Mouse (Mus musculus) mesoderm, embryonic 11.5 days (tissue): ENCODE results near the gene Gm29776.

ENCODE experiments used
- DNase-seq: peaks from one replicate; pipeline ENCODE4 v3.0.0-alpha.2; 2012; ENCODE audit warnings: low read depth, low spot score

Gene Gm29776

GRCm38 (mm10) chr14:54698733-54699132 lies at the start of gene Gm29776:
Gene Gm29776 (minus strand): TSS chr14:54698833.
- DNase-seq: no peak

- DNase-seq: no peak
Observed at GRCm38 (mm10) chr14:54746038-54746437, 47.4 kb upstream of the Gm29776 start.

- no peak for DNase-seq
Observed at GRCm38 (mm10) chr14:54744473-54744872, 45.8 kb upstream of the Gm29776 start.

DNA sequence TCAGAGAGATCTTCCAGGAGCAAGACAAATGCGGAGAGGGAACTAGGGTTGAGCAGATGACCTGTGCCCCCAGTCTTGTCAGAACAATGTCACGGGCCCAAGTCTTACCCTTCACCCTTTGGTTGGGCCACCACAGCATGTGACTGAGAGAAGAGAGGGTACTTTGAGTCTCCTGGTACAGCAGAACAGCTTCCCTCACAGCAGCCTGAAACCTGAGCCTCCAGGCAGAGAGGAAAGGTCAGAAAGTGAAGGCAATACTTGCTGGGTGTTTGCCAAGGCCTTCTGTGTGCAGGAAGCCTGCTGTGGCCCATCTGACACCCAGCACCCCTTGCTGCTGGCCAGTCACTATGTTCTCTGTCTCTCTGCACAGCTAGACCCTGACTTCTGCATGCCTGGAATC lies 43.7 kb upstream of the Gm29776 start:
- DNase-seq: no peak

- no peak for DNase-seq
Observed at GRCm38 (mm10) chr14:54741721-54742120, 43.1 kb upstream of the Gm29776 start.

- DNase-seq: no peak
Observed at GRCm38 (mm10) chr14:54737634-54738033, 39.0 kb upstream of the Gm29776 start.

DNA sequence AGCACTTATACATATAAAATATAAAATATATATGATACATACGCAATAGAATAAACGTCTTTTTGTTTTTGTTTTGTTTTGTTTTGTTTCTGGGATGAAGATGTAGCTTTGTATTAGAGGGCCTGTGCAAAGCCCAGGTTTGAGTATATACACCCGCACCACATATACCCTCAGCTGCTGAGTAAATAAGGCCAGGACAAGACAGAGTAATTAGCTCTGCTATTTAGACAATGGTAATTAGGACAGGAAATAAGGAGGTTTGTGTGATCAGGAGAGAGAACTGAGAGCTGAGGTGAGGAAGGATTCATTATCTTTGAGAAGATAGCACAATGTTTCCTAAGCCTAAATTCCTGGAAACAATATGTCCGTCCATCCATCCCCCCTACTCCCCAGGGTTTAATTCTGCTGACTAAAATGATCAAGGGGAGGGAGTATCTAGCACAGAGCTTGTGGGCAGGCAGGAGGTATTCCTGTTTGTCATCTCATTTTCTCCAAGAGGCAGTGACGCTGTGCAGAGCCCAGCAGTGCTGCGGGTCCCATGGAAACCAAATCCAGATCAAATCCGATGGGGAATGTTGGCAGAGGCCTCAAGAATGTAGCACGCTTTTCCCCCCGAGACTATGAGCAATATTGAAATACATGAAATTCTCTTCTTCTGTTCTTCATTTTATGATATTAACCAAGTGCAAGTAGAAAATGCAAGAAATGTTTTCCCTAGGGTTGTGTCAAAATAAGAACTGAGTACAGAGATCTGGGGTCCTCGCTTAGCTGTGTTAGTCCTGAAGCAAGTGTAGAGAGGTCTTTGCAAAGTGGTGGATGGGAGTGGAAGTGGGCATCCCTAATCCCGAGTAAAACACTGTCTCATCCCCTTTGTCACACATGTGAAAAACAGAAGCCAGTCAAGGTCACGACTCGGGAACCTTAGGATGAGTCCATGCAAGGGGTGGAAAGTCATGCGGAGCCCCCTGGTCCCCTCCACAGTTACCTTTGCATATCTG lies 38.2 kb upstream of the Gm29776 start:
- DNase-seq: peak; percentile 26

DNA sequence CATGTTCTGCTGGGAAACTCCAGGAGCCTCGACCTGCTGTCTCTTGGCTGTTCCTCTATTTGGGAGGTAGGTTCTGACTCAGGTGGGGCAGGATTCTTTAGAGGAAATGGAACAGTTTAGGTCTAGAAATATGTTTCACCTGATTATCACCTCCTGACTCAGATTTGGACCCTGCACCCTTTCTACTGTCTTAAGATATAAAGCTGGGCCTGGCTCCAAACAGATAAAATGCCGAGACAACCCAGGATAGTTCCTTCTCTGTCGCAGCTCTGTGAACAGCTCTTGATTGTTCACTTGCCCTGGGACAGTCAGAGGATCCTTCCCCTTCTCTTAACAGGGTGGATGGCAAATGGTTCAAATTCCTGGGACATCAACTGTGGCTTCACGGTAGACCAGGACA lies 36.6 kb upstream of the Gm29776 start:
- no peak for DNase-seq

DNA sequence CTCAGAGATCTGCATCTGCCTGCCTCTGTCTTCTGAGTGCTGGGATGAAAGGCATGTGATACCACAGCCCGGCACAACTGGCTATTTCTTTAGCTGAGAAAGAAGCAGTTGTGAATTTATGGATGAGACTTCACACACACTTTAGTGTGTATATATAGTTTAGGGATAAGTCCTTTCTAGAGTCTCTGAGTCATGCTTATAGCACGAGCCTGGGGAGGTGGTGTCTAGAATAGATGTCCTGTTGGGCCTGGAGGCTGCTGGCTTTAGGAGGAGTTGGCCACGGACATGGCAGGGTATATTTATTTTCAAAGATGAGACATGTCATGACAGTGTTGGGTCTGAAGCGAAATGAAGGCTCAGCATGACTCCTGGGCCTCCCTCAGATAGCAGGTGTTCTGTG lies 35.4 kb upstream of the Gm29776 start:
- no peak for DNase-seq

DNA sequence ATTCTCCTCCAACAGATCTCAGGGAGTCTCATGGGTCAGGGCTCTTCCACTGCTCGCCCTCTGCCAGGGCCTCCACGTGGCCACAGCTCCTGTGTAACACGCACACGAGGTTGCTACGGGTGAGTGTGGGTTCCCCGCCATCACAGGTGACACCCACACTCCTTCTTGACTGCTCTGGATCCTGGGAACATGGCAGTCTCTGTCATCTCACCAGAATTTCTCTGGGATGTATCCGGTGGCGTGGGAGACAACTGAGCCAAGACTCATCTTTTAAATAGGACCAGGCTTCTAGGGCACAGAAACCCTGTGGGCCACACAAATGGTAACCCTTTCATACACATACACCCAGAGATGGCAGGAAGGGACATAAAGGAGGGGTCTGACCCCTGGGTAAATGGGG lies 33.6 kb upstream of the Gm29776 start:
- no peak for DNase-seq

DNA sequence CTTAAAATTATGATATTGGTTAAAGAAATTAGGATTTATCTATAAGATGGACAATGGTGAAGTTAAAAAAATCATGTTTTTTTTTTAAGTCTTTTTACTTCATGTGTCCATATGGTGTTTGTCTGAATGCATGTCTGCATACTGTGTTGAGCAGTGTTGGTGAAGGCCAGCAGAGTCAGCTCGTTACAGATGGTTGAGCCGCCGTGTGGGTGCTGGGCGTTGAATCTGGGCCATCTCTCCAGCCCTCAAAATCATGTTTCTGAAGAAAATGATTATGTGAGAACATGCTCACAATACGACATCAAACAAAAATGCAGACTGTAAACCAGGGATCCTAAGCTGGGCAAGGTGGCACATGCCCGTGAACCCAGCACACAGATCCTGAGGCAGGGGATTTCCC lies 31.7 kb upstream of the Gm29776 start:
- no peak for DNase-seq

- no peak for DNase-seq
Observed at GRCm38 (mm10) chr14:54728823-54729653, 30.4 kb upstream of the Gm29776 start.

DNA sequence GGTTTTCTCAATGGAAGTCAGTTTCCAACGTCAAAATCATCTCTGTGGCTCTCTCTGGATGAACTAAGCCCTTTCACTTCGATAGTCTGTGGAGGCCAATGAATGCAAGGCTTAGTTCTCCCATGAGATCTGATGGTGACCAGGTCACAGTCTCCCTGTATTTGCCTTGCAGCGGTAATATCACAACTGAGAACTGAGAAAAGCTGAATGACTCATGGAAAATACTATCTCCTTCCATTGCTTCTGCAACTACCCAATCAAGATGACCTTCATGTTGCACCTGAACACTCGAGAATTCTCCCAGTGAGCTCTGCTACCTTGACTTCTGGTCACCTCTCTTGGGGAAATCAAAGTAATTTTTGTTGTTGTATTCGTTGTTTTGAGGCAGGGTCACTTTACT lies 28.9 kb upstream of the Gm29776 start:
- no peak for DNase-seq

GRCm38 (mm10) chr14:54724049-54724448 lies 25.4 kb upstream of the Gm29776 start:
- no peak for DNase-seq

- DNase-seq: no peak
Observed at GRCm38 (mm10) chr14:54721711-54722110, 23.1 kb upstream of the Gm29776 start.

DNA sequence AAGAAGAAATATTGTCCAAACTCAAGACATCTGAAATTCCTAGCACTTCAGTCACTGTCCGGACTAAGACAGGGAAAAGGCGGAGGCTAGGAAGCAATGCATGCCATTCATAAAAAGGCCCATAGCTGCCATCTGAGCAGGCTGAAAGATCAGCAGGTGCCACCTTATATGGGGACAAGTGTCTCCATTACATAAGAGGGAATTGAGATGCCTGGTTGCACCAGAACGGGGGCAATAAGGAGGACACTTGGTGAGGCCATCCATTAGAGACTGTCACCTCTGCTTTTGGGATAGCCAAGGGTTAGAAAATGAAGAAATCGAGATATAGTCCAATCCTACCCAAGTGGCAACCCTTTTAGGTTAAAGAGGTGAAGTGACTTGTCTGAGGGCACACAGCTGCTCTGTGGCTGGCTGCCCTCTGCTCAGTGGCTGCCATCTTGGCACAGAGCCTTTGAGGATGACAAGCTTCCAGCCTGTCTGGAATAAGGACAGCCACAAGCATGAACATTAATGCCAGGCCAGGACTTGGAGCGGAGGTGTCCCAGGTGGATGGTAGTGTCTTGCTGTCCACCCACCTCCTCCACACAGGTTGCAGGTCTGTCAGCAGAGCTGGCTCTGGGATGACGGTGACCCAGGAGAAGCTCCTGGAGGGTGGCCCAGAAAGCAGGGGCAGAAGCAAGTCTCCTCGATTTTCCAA lies 22.2 kb upstream of the Gm29776 start:
- no peak for DNase-seq

GRCm38 (mm10) chr14:54720041-54720440 lies 21.4 kb upstream of the Gm29776 start:
- DNase-seq: no peak

DNA sequence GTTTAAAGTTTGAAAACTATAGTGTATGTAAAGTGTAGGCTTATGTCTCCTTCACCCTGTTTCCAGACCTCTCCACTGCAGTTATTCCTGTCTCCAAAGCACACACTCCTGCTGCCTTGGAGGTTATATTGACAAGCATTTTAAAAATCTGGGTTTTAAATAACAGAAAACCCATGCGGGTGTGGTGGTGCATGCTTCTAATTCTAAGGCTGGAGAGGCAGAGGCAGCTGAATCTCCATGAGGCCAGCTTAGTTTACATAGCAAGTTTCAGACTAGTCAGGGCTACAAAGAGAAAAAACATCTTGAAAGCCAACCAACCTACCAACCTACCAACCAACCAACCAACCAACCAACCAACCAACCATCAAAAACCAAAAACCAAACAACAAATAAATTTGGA lies 16.8 kb upstream of the Gm29776 start:
- DNase-seq: no peak

DNA sequence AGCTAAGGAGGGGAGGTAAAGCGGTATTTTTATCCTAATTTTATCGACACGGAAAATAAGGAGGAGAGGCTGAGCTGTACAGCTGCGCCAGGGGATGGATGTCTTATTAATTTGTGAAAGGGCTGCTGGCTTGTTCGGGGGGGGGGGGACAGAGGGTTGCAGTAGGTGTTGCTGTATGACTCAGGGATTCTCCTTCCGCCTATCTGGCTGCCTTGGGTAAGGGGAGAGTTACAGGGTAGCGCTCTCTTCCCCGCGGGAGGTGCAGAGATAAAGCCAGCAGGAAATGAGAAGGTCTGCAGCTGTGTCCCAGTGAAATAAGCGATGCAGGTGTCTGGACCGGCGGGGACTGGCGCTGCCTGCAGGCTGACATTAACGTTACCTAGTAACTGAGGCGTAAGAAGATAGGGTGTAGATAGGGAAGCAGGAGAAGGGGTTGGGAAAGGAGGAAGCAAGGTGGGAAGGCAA lies 16.0 kb upstream of the Gm29776 start:
- peak; percentile 32 for DNase-seq

DNA sequence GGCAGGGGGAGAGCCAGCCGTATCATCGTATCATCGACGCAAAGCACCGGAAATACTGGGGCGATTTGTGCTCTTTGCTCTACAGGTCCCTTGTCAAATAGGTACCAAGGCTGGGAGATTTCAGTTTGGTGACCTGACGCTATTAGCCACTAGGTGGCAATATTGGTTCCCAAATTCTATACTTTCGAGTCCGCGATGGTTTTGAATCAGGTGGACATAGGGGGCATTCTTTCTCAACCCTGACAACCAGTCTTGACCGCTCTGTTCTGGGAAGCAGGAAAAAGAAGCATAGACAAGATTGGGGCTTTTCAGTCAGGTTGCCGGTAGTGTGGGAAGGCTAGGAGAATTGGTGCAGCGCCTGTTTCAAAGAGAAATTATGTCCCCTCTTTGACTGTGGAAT lies 15.5 kb upstream of the Gm29776 start:
- peak; percentile 91 for DNase-seq

DNA sequence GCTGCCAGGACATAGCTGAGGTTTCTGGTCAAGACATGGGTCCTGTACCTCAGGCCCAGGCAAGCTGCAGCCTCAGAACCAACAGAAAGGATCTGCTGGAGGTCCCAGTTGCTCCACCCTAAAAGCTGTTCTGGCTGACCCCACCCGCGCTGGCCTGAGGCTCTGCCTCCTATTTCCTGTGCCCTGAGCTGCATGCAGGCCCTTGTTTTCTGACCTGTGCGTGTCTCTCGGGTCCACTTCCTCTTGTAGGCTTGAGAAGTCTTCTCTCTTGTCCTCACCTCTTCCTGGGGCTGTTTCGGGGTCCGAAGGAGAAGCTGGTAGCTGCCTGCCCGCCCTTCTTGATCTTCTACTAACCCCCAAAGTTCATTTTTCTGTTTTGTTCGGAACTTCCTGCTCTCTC lies 14.2 kb upstream of the Gm29776 start:
- no peak for DNase-seq

DNA sequence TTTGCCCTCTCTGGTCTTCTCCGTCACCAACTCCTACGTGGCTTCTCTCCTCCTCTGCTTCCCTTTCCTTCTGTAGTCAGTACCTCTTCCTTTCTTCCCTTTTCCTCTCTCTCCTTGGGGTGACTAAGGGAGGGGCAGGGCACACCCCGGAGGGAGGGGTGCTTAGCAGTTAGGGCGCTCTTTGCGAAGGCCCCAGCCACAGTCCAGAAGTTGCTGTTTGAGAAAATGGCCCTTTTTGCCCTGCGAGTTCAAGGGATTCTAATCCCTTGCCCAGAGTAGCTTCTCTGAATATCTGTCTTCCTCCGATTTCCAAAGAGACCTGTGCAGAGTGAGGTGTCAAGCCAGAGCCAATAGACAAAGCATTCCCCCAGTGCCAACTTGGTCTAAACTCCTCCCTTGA lies 13.4 kb upstream of the Gm29776 start, which contains the start of gene Cebpe:
Gene Cebpe, minus strand, starts transcription at position 101 of the 400 bp plus-strand sequence.
- no peak for DNase-seq
